In genomic region chrX:157644300-157644699, GRCm38 (mm10) we compare ENCODE assay signal across 8 mouse cellular contexts. TPM values are rescaled to one million over a fixed set of nuclear protein-coding genes. Genes with fewer than 3 reads are reported as not detected.
DNase-seq lines count a peak whose midpoint lies in the region; ATAC-seq lines count a peak whose summit lies in the region.

No protein-coding gene starts in this region.

- no peak overlapping the region for H3K9ac ChIP-seq in embryonic facial prominence, embryonic 14.5 days (ENCODE audit: low read depth, low read length)
- H3K9ac ChIP-seq in neural tube, embryonic 14.5 days (replicated peaks; ENCODE audit: low read depth, low read length), result no peak overlapping the region

- no peak overlapping the region for H3K27ac ChIP-seq in embryonic facial prominence, embryonic 14.5 days (replicated peaks; ENCODE audit: low read depth, low read length)
- no peak overlapping the region for H3K27ac ChIP-seq in neural tube, embryonic 14.5 days (ENCODE audit: low read depth, low read length)

- no peaks in the 10 kb centered on the region for H3K36me3 ChIP-seq in embryonic facial prominence, embryonic 14.5 days (ENCODE audit: control insufficient read depth, insufficient read depth, low read length)
- H3K36me3 ChIP-seq in neural tube, embryonic 14.5 days (ENCODE audit: control insufficient read depth, insufficient read depth, low read length), result no peaks in the 10 kb centered on the region

- no peaks in the 10 kb centered on the region for H3K4me1 ChIP-seq in embryonic facial prominence, embryonic 14.5 days (ENCODE audit: control insufficient read depth, insufficient read depth, low read length)
- no peaks in the 10 kb centered on the region for H3K4me1 ChIP-seq in neural tube, embryonic 14.5 days (ENCODE audit: control insufficient read depth, insufficient read depth, low read length)

- intact Hi-C loops in left cerebral cortex, postnatal 4 days (cut with DNase I), result loop anchor here (10.0 kb wide), 1 partner anchor 179 kb away; no protein-coding TSS in a partner anchor

- H3K4me2 ChIP-seq in embryonic facial prominence, embryonic 14.5 days (ENCODE audit: low read depth, low read length), result no peak overlapping the region
- no peak overlapping the region for H3K4me2 ChIP-seq in neural tube, embryonic 14.5 days (ENCODE audit: low read depth, low read length)

- H3K4me3 ChIP-seq in embryonic facial prominence, embryonic 14.5 days (ENCODE audit: low read depth, low read length), result no peak overlapping the region
- H3K4me3 ChIP-seq in neural tube, embryonic 14.5 days (ENCODE audit: low read depth, low read length), result no peak overlapping the region

- H3K9me3 ChIP-seq in embryonic facial prominence, embryonic 14.5 days (ENCODE audit: control insufficient read depth, low read length), result no peaks in the 10 kb centered on the region
- H3K9me3 ChIP-seq in neural tube, embryonic 14.5 days (ENCODE audit: control insufficient read depth, low read length), result no peaks in the 10 kb centered on the region

- 29% methylated on average over 3 of the region's 3 CpGs for WGBS in embryonic facial prominence, embryonic 14.5 days
- 26% methylated on average over 3 of the region's 3 CpGs for WGBS in neural tube, embryonic 14.5 days

- DNase-seq in urinary bladder, postnatal 14 days (ENCODE audit: low spot score), result peak; percentile 42
- no peak for DNase-seq in urinary bladder, postnatal 10 days (ENCODE audit: low spot score)
- peak; percentile 65 for DNase-seq in adrenal gland, postnatal 14 days
- DNase-seq in embryonic facial prominence, embryonic 14.5 days (ENCODE audit: low spot score), result peak; percentile 17
- DNase-seq in induced T-regulatory cell, adult 2 months (ENCODE audit: low read depth), result peak; percentile 51
- DNase-seq in left cerebral cortex, postnatal 4 days, result peak; percentile 53
- DNase-seq in urinary bladder, postnatal 36 days (ENCODE audit: low spot score in 2 of 2), result peak; percentile 2 to 33

- no peaks in the 10 kb centered on the region for H3K27me3 ChIP-seq in embryonic facial prominence, embryonic 14.5 days (replicated peaks; ENCODE audit: control insufficient read depth, insufficient read depth, low read length)
- H3K27me3 ChIP-seq in neural tube, embryonic 14.5 days (ENCODE audit: control insufficient read depth, insufficient read depth, low read length), result no peaks in the 10 kb centered on the region

- no peak for ATAC-seq in embryonic facial prominence, embryonic 14.5 days (ENCODE audit: low read depth)
- ATAC-seq in neural tube, embryonic 14.5 days (ENCODE audit: low read depth), result peak; percentile 73; the same call in 1 of the 2 replicates

RNA-seq across cellular contexts. Expression of gene Mbtps2, which starts 45.8 kb away (rescaled TPM):
- total RNA-seq in adrenal gland, postnatal 14 days (2021), result 22.2 and 23.4 TPM in 2 replicates
- 18.4 and 20.8 TPM in 2 replicates for polyA plus RNA-seq in embryonic facial prominence, embryonic 14.5 days (2014; fragmentation: Nextera tagmentation; extraction: Ambion mirVana)
- total RNA-seq in left cerebral cortex, postnatal 4 days (2021), result 10 to 100 TPM; 46.4 to 48.6 TPM
- 37.7 and 38.2 TPM in 2 replicates for polyA plus RNA-seq in neural tube, embryonic 14.5 days (2014; fragmentation: Nextera tagmentation; extraction: Ambion mirVana)

RNA-seq across cellular contexts. Expression of gene Smpx, which starts 54.4 kb away (rescaled TPM):
- total RNA-seq in adrenal gland, postnatal 14 days (2021), result 17.2 TPM in 2 replicates
- polyA plus RNA-seq in embryonic facial prominence, embryonic 14.5 days (2014; fragmentation: Nextera tagmentation; extraction: Ambion mirVana), result 69.6 and 103 TPM in 2 replicates
- not detected for total RNA-seq in left cerebral cortex, postnatal 4 days (2021)
- 0.75 TPM in 1 of 2 replicates, not detected in the other for polyA plus RNA-seq in neural tube, embryonic 14.5 days (2014; fragmentation: Nextera tagmentation; extraction: Ambion mirVana)

Comparison
In these comparisons a context has a peak if more than half of its experiments do, and no peak if none do; other contexts are left out.
1. RNA of gene Smpx, which starts 54.4 kb away (total RNA-seq): 17.2 TPM in adrenal gland, postnatal 14 days; not detected in left cerebral cortex, postnatal 4 days; every median in the first group is over 10 times any median in the second.